Mouse (Mus musculus) gastrocnemius, adult 2 months (tissue): ENCODE results near the gene Slc44a3. TPM values are rescaled to one million over a fixed set of nuclear protein-coding genes. Genes with fewer than 3 reads are reported as not detected.
A peak's percentile ranks its signal among the peaks of the same experiment; 100 is the strongest.

Source experiments
- DNase-seq: peaks from one replicate; pipeline ENCODE4 v3.0.0; 2022
- H3K27ac ChIP-seq: fragments of 200-600 bp; 2 replicates; pipeline ENCODE4 v1.8.1; 2022; ENCODE audit warnings: mild to moderate bottlenecking
- H3K4me3 ChIP-seq: fragments of 200-600 bp; 2 replicates; pipeline ENCODE4 v1.8.1; 2022; ENCODE audit warnings: mild to moderate bottlenecking, moderate library complexity
- CTCF ChIP-seq: fragments of 200-600 bp; IDR thresholded peaks from 2 replicates; pipeline ENCODE4 v1.8.1; 2022; ENCODE audit warnings: antibody characterized with exemption, mild to moderate bottlenecking, moderate library complexity
- intact Hi-C: fragments of 180-260 bp; cut with DNase I; formaldehyde crosslinking; loops from one replicate; pipeline ENCODE4 v1.15.1; 2025
- total RNA-seq, 2 experiments: library from RNA; stranded (reverse); gene quantifications; 2 replicates each; pipeline ENCODE4 v1.2.3; 2021

Slc44a3 gene
- total RNA-seq, 2 experiments from 2014 or later = not detected

DNA sequence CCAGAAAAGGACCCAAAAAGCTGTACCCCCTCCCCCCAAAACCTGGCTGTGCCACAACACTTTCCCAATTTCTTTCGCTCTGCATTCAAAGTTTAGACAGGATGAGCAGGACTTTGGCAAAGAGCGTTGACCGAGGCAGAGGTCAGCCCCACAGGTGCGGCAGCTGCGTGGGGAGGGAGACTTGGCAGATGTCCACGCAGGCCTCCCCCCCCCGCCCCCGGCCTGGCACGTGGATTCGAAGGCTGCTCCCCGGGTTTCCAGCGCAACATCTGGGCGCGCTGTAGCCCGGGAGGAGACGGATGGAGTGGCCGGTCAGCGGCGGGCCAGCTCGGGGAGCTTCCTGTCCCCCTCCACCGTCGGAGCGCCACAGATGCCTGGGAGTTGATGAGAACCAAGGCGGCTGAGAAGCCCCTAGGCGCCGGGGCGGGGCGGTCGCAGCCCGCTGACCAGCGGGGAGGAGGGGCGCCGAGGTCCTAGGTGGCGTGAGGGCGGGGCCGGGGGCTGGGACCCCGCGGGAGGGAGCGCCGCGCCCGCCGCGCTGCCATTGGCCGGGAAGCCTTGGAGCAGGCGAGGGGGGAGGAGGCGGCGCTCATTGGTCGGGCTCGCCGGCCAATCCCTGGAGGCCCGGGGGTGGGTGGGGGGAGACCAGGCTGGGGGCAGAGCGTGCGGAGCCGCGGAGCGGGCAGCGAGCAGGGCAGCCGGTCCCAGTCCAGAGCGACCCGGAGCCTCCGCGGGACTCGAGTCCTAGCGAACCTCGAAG lies 106.2 kb downstream of the Slc44a3 start, which contains the start of gene Cnn3:
Gene Cnn3 (plus strand): TSS at position 637 of the 760 bp plus-strand sequence.
- peak; percentile 13; the same call in 1 of the 2 replicates for TF ChIP-seq CTCF

DNA sequence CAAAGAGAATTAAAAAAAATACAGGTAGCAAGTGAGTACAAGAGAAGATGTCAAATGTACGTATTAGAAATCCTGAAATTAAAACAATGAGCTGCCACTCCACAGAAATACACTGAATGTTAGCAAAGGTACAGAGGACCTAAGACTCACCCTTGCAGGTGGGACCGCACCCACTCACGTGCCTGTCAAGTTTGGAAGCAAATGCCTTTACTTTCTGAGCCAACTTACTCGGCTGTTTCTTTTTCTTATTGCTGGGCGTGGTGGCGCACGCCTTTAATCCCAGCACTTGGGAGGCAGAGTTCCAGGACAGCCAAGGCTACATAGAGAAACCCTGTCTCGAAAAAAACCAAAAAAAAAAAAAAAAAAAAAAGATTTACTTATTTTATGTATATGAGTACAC lies 109.8 kb downstream of the Slc44a3 start:
- TF ChIP-seq CTCF = no peak
- H3K27ac ChIP-seq = no peak overlapping the region
- no peak overlapping the region for H3K4me3 ChIP-seq
- no peak for DNase-seq
- intact Hi-C loops = no loop called here

More for the DNA sequence above, 106.2 kb downstream of the Slc44a3 start, which contains the start of gene Cnn3:
- peak within 1 kb of the TSS; percentile 91 for H3K4me3 ChIP-seq
- H3K27ac ChIP-seq = peak within 1 kb of the TSS; percentile 97
- intact Hi-C loops = loop anchor here (5.0 kb wide), 3 partner anchors 64 to 119 kb away; no protein-coding TSS in a partner anchor
- DNase-seq = peak; percentile 97

DNA sequence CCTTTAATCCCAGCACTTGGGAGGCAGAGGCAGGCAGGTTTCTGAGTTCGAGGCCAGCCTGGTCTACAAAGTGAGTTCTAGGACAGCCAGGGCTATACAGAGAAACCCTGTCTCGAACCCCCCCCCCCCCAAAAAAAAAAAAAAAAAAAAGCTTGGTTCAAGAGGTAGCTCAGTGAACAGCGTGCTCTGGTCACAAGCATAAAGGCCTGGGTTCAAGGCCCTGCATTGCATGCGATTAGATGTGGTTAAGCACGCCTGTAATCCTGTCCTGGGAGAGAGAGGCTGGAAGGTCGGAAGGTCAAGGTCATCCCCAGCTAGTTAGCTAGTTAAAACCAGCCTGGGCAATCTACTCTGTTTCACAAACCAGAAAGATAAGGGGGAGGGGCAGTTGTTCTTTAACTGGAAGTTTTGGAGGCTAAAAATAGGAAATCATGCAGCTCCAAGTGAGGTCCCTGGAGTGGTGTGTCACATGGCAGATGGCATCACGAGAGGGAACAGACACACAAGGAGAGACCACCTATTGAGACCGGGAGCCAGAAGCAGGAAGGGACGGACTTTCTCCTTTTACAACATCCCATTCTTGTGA lies 113.3 kb downstream of the Slc44a3 start:
- TF ChIP-seq CTCF = no peak
- no peak overlapping the region for H3K27ac ChIP-seq

DNA sequence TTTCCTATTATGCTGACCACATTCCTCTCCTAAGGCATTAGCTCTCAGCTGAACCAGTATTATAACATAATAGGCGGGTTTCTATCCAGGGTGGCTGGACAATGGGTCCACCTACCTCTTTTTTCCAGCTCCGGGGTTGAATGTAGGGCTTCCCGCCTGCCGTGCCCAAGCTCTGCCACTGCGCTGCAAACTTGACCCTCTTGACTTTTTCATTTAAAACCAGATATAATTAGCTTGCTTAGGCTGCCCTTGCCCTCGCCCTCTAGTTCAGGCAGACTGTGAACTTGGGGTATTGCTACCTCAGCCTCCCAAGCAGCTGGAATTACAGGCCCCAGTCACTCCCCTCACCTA lies 114.0 kb downstream of the Slc44a3 start:
- TF ChIP-seq CTCF = no peak
- no peak for DNase-seq
- intact Hi-C loops = no loop called here
- H3K4me3 ChIP-seq = no peak overlapping the region; the same call in 1 of the 2 replicates
- H3K27ac ChIP-seq = peak overlapping the region; percentile 58

More for the DNA sequence above, 113.3 kb downstream of the Slc44a3 start:
- intact Hi-C loops = no loop called here
- DNase-seq = no peak
- no peak overlapping the region for H3K4me3 ChIP-seq

DNA sequence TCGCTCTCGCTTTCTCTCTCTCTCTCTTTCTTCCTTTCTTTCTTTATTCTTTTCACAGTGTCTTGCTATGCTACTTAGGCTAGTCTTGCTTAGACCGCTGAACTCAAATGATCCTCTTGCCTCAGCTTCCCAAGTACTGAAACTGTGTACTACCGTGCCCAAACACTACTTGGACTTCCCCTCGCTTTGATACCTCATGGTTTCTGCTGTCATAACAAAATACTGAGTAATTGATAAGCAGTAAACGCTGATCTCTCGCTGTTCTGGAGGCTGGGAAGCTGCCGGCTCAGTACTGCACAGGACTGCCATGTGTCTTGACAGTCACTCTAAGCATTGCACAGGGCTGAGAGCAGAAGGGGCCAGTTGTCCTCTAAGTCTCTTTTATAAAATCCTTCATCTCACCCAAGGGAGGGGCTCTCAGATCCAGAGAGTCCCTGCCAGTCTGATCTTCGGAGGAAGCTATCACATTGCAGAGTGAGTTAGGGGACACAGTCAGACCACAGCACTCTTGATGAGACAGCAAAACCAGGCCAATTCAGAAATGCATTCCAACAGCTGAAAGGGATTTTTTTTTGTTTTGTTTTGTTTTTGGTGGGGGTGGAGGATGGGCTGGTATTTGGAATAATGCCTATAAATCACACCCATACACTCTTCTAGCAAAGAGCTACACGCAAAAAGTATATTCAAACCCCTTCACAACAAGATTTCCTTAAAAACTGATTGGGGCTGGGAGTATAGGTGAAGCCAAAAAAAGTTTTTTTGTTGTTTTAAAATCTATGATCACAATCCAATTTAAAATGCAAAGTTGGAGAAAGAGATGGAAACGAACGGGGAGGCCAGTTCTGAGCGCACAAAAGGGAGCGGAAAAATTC lies 114.6 kb downstream of the Slc44a3 start:
- Histone ChIP-seq H3K27ac (peak overlapping the region; percentile 58), H3K4me3 (no peak overlapping the region)
- TF ChIP-seq CTCF = no peak
- intact Hi-C loops = no loop called here
- DNase-seq = no peak

DNA sequence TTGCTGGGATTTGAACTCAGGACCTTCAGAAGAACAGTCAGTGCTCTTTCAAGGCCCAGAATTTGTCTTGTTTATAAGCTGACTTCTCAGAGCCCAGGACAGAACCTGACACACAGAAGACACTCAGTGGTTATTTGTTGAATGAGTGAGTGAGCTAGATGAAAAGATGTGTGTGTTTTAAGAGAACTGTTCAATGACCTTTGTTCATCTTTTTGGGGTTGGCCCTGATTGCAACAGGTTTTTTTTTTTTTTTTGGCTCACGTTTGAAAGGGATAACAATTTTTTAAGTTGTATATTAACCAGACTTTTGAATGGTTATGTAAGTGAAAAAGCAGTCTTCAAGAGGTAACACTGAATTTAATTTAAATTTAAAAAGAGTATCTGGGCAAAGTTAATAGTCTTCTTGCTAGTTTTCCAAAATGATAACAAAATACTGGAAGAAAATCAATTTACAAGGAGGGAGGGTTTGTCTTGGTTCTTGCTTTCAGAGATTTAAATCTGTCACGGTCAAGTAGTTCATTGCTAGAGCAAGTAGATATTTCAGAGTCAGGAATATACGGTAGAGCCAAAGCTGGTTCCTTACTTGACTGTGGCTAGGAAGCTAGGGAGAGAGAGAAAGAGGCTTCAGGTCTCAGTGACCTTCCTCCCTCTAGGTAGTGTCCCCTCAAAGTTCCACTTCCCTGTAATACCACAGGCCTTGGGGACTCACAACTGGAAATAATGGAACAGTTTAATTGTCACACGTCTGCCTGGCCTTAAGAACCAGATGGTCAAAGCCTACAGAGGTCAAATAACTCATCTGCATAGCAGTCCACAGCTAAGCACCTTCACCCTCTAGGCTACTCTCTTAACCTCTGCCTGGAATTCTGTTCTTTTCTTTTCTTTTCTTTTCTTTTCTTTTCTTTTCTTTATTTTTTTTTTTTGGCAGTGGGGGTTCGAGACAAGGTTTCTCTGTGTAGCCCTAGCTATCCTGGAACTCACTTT lies 115.7 kb downstream of the Slc44a3 start:
- Histone ChIP-seq H3K4me3 (no peak overlapping the region), H3K27ac (no peak overlapping the region)
- no peak for TF ChIP-seq CTCF
- intact Hi-C loops = no loop called here
- no peak for DNase-seq

DNA sequence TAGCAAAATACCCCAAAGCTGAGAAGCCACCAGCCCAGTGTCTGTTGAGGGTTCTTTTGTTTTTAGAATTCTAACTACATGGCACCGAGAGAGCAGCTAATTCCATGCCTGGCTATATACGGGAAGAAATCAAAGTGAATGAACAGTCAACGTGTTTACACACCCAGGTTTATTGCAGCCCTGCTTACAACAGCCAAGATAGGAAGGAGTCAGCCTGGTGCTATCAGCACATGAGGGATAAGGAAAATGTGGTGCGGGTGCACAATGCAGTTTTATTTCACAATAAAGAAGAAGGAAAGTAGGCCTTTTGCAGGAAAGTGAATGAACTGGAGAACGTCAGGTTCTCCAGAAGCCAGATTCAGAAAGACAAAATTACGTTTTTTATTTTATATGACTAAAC lies 120.8 kb downstream of the Slc44a3 start:
- TF ChIP-seq CTCF = no peak
- DNase-seq = no peak
- Histone ChIP-seq H3K4me3 (no peak overlapping the region), H3K27ac (no peak overlapping the region)
- intact Hi-C loops = no loop called here

Other genes with a start within 250 kb of the Slc44a3 start
- 10 to 100 TPM; 44.5 to 47.4 TPM for gene Tmem56, start 249.3 kb downstream of the Slc44a3 start, total RNA-seq
- 1 to 10 TPM; 7.5 to 7.7 TPM for gene Alg14, start 240.6 kb downstream of the Slc44a3 start, total RNA-seq
- gene Cnn3, start 105.9 kb downstream of the Slc44a3 start, total RNA-seq = 10 to 100 TPM; 16.5 to 28.2 TPM
- gene 4930432M17Rik, start 138.4 kb upstream of the Slc44a3 start, total RNA-seq = not detected
- gene F3, start 191.1 kb upstream of the Slc44a3 start, total RNA-seq = 1 to 10 TPM; 5.7 to 6.1 TPM